Mouse (Mus musculus) olfactory bulb, adult 2 months (tissue): ENCODE data around the gene Frmd4b.

ENCODE experiments used
- CTCF ChIP-seq: fragments of 200-500 bp; IDR thresholded peaks from 2 replicates; pipeline ENCODE4 v1.5.1; 2012; ENCODE audit warnings: low read depth, mild to moderate bottlenecking, low read length, moderate library complexity; ENCODE audit not compliant: insufficient read depth
- POLR2A ChIP-seq: fragments of 200-500 bp; IDR thresholded peaks from 2 replicates; pipeline ENCODE4 v1.6.1; 2012; ENCODE audit warnings: mild to moderate bottlenecking, low read depth, low read length, moderate library complexity; ENCODE audit not compliant: insufficient read depth

- TF ChIP-seq POLR2A (no peak), CTCF (no peak)
Measured at GRCm38 (mm10) chr6:97384918-97385317, 232.4 kb downstream of the Frmd4b start.
